Mouse (Mus musculus): ENCODE measurements around the gene Slc5a7. TPM values are rescaled to one million over a fixed set of nuclear protein-coding genes. Genes with fewer than 3 reads are reported as not detected.

Gene Slc5a7
- 14.1 and 15.7 TPM in 2 replicates for polyA plus RNA-seq (2014; fragmentation: Nextera tagmentation; extraction: Ambion mirVana)

DNA sequence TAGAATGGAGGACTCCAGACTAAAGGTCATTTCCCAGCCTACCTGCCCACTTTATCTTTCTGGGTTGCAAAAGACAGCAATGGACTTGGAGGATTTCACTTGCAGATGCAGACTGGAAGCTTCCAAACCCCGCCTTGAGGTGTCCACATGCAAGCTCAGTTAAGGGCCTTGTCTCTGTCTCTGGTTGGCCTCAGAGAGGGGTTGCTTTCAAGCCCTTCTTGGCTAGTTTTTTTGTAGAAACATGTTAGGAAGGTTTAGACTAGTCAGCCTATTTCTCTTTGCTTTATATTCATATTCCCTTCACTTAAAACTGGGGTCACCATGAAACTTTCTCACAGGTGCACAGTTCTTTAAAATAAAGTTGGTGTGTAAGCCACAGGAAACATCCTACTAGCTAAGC, at the start of gene Slc5a7:
Gene Slc5a7, minus strand, starts transcription at position 101 of the 400 bp plus-strand sequence.
- peak within 1 kb of the TSS; percentile 87 for H3K4me2 ChIP-seq (ENCODE audit: low read depth, low read length)
- peaks cover 5% of the 10 kb centered on the region; the same call in 1 of the 2 replicates for H3K4me1 ChIP-seq (ENCODE audit: control insufficient read depth, insufficient read depth, low read length)
- H3K9ac ChIP-seq (replicated peaks; ENCODE audit: low read depth, low read length) = peak within 1 kb of the TSS; percentile 50
- peak within 1 kb of the TSS; percentile 40 for H3K4me3 ChIP-seq (ENCODE audit: low read depth, low read length)
- H3K9me3 ChIP-seq (ENCODE audit: control insufficient read depth, low read length) = no peaks in the 10 kb centered on the region
- H3K27me3 ChIP-seq (ENCODE audit: control insufficient read depth, insufficient read depth, low read length) = no peaks in the 10 kb centered on the region
- 59% methylated on average over 1 of the region's 1 CpGs for WGBS
- no peaks in the 10 kb centered on the region for H3K36me3 ChIP-seq (ENCODE audit: control insufficient read depth, insufficient read depth, low read length)
- ATAC-seq (ENCODE audit: low read depth) = 0 out of 2 replicates have a peak, but pooled peaks have one; percentile 14
- 0 out of 2 replicates have a peak within 1 kb of the TSS, but pooled peaks have one; percentile 3 for H3K27ac ChIP-seq (ENCODE audit: low read depth, low read length)

DNA sequence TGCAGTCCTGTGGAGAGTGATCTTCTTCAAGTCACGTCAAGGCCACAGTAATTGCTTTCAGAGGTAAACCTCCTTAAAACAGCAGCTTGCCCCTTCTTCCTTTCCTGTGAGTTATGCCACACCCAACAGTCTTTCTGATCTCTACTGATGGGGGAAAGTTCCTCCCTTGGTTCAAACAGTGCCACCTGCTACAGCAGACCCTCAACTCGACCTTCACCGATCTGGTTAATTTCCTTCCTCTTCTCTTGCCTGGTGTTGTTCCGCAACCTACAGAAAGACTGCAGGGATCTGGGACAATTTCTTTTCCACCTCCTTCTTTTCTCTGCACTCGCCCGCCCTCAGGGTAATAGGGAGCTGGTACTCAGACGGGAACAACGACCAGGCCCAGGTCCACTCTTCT, 48.8 kb upstream of the Slc5a7 start:
- H3K4me1 ChIP-seq (ENCODE audit: control insufficient read depth, insufficient read depth, low read length) = no peaks in the 10 kb centered on the region
- no peak for ATAC-seq (ENCODE audit: low read depth)
- H3K4me3 ChIP-seq (ENCODE audit: low read depth, low read length) = no peak overlapping the region
- no peaks in the 10 kb centered on the region for H3K27me3 ChIP-seq (ENCODE audit: control insufficient read depth, insufficient read depth, low read length)
- H3K27ac ChIP-seq (ENCODE audit: low read depth, low read length) = no peak overlapping the region
- H3K9me3 ChIP-seq (ENCODE audit: control insufficient read depth, low read length) = no peaks in the 10 kb centered on the region
- no peak overlapping the region for H3K4me2 ChIP-seq (ENCODE audit: low read depth, low read length)
- H3K9ac ChIP-seq (replicated peaks; ENCODE audit: low read depth, low read length) = no peak overlapping the region
- 81% methylated on average over 8 of the region's 8 CpGs for WGBS
- H3K36me3 ChIP-seq (ENCODE audit: control insufficient read depth, insufficient read depth, low read length) = no peaks in the 10 kb centered on the region

DNA sequence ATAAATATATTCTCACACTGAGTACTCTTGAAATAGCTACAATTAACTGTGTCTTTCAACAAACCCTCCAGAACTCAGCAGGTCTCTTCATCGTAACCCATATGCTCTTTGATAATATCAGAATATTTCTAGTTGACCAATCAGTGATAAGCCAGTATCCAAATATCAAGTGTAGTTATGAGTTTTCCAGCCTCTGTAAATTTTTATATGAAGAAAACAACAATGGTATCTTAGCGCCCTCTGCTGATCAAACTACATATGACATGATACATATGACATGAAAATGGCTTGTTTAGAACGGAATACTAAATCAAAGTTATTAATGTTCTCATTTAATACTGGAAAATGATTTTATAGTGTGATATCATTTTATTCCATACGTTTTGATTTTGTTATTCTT, 44.6 kb upstream of the Slc5a7 start:
- no peak overlapping the region for H3K4me2 ChIP-seq (ENCODE audit: low read depth, low read length)
- no peaks in the 10 kb centered on the region for H3K4me1 ChIP-seq (ENCODE audit: control insufficient read depth, insufficient read depth, low read length)
- H3K27me3 ChIP-seq (ENCODE audit: control insufficient read depth, insufficient read depth, low read length) = no peaks in the 10 kb centered on the region
- no peak overlapping the region for H3K9ac ChIP-seq (replicated peaks; ENCODE audit: low read depth, low read length)
- no peak overlapping the region for H3K4me3 ChIP-seq (ENCODE audit: low read depth, low read length)
- no peaks in the 10 kb centered on the region for H3K36me3 ChIP-seq (ENCODE audit: control insufficient read depth, insufficient read depth, low read length)
- no peak overlapping the region for H3K27ac ChIP-seq (ENCODE audit: low read depth, low read length)
- peak; percentile 49; the same call in 1 of the 2 replicates for ATAC-seq (ENCODE audit: low read depth)
- no peaks in the 10 kb centered on the region for H3K9me3 ChIP-seq (ENCODE audit: control insufficient read depth, low read length)
- WGBS = 26% methylated on average over 4 of the region's 4 CpGs

DNA sequence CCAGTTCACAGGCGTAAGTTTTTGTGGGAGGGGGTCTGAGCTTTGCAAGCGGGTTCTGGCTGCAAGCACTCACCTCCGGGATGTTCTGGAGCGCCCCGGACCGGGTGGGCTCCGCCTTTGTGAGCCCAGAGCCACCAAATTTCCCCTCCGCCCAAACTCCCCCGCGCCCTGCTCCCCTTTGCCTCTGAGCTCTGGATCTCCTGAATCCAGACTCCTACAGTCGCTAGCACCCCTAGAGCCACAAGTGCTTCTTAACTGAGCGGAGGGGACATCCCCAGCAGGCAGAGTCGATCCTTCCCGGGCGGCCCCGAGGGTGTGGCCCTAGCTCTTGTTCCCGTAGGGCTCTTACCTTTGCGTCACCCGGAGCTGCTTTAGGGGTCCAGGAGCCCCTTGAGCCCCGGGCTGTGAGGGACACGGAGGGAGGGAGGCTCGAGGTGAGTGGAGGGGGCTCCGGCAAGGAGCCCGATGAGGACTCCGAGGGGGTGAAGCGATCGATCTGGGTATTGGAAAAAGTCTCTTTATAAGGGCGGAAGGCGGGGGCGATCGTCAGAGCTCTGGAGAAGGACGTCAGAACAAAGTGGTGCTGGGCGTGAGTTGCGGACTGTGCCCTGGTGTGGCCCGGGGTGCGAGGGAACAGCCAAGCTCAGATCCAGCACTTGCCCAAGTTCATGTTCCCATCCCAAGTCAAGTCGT, 456 bp downstream of the Slc5a7 start:
- Histone ChIP-seq H3K9me3 (ENCODE audit: control insufficient read depth, low read length) (no peaks in the 10 kb centered on the region), H3K36me3 (ENCODE audit: control insufficient read depth, insufficient read depth, low read length) (no peaks in the 10 kb centered on the region), H3K27ac (ENCODE audit: low read depth, low read length) (0 out of 2 replicates have a peak overlapping the region, but pooled peaks have one; percentile 3), H3K4me3 (ENCODE audit: low read depth, low read length) (peak overlapping the region; percentile 40), H3K27me3 (ENCODE audit: control insufficient read depth, insufficient read depth, low read length) (no peaks in the 10 kb centered on the region), H3K4me2 (ENCODE audit: low read depth, low read length) (peak overlapping the region; percentile 87), H3K9ac (replicated peaks; ENCODE audit: low read depth, low read length) (peak overlapping the region; percentile 50), H3K4me1 (ENCODE audit: control insufficient read depth, insufficient read depth, low read length) (peaks cover 5% of the 10 kb centered on the region; the same call in 1 of the 2 replicates)
- 1% methylated on average over 37 of the region's 37 CpGs for WGBS
- peak; percentile 85 for ATAC-seq (ENCODE audit: low read depth)

DNA sequence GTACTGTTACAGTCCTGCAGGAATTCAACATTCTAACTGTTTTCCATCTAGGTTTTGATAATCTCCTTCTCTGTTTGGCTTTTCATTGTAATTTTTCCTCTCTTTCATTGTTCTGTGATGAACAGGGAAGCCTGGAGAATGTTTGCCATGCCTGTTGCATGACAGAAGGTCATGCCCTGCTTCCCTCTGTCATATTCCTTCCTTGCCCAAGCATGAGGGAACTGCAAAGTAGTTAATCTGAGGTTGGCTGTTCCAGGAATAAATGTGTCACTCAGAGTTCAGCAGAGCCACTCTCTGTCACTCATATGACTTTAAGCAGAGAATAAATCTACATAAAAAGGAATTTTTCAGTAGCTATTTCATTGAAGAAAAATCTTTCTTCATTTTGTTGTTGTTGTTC, 48.1 kb downstream of the Slc5a7 start:
- H3K27me3 ChIP-seq (ENCODE audit: control insufficient read depth, insufficient read depth, low read length) = no peaks in the 10 kb centered on the region
- H3K9me3 ChIP-seq (ENCODE audit: control insufficient read depth, low read length) = no peaks in the 10 kb centered on the region
- ATAC-seq (ENCODE audit: low read depth) = no peak
- H3K4me3 ChIP-seq (ENCODE audit: low read depth, low read length) = no peak overlapping the region
- H3K36me3 ChIP-seq (ENCODE audit: control insufficient read depth, insufficient read depth, low read length) = no peaks in the 10 kb centered on the region
- H3K4me1 ChIP-seq (ENCODE audit: control insufficient read depth, insufficient read depth, low read length) = no peaks in the 10 kb centered on the region
- no peak overlapping the region for H3K27ac ChIP-seq (ENCODE audit: low read depth, low read length)
- H3K9ac ChIP-seq (replicated peaks; ENCODE audit: low read depth, low read length) = no peak overlapping the region
- H3K4me2 ChIP-seq (ENCODE audit: low read depth, low read length) = no peak overlapping the region

DNA sequence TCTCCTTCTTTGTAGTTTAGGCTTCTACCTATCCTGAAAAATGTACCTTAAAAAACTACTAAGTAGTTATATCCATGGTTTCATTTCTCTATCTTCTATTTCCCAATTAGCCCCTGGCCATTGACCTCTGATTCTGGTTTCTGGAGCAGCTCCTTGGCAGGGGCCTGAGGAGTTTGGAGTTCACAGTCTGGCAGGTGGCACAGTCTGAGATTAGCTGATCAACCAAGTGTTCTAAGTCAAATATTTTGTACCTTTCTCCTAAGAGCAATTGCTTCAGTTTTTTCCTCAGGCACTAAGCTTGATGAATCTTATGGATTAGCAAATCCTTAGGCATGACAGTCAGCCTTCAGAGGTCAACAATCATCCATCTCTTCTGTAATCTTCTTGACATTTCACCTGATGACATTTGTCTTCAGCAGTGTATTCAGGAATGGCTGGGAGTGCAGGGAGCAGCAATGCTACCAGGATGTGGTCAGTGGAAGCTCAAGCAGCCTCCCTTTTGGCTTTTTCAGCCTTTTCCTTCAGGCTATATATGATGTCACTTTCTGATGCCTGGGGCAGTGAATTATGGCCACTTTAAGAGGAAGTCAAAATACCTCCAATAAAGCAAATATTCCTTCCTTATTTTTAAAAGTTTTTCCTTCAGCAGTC, 55.1 kb downstream of the Slc5a7 start:
- Histone ChIP-seq H3K9me3 (ENCODE audit: control insufficient read depth, low read length) (no peaks in the 10 kb centered on the region), H3K4me1 (ENCODE audit: control insufficient read depth, insufficient read depth, low read length) (no peaks in the 10 kb centered on the region), H3K27me3 (ENCODE audit: control insufficient read depth, insufficient read depth, low read length) (no peaks in the 10 kb centered on the region), H3K4me3 (ENCODE audit: low read depth, low read length) (no peak overlapping the region), H3K27ac (ENCODE audit: low read depth, low read length) (no peak overlapping the region), H3K4me2 (ENCODE audit: low read depth, low read length) (no peak overlapping the region), H3K36me3 (ENCODE audit: control insufficient read depth, insufficient read depth, low read length) (no peaks in the 10 kb centered on the region), H3K9ac (replicated peaks; ENCODE audit: low read depth, low read length) (no peak overlapping the region)
- no peak for ATAC-seq (ENCODE audit: low read depth)

DNA sequence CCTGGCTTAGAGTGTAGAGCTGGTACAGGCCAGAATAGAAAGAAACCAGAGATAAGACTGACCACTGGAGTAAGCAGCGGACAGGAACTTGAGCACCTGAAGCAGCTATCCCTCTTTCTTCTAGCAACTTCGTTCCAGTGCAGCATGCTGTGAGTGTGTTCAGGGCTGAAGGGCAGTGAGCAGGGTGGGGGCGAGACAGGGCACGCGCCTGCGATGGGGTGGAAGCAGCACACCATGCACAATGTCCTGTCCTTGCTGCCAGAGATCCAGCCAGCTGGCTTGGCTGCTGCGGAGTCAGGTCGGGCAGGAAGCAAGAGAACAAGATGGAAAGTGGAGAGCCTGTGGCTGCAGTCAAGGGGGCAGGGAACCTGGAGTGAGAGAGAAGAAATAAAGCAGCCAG, 59.4 kb downstream of the Slc5a7 start:
- Histone ChIP-seq H3K4me3 (ENCODE audit: low read depth, low read length) (no peak overlapping the region), H3K9ac (replicated peaks; ENCODE audit: low read depth, low read length) (no peak overlapping the region), H3K27me3 (ENCODE audit: control insufficient read depth, insufficient read depth, low read length) (no peaks in the 10 kb centered on the region), H3K4me2 (ENCODE audit: low read depth, low read length) (no peak overlapping the region), H3K27ac (ENCODE audit: low read depth, low read length) (no peak overlapping the region), H3K36me3 (ENCODE audit: control insufficient read depth, insufficient read depth, low read length) (no peaks in the 10 kb centered on the region), H3K9me3 (ENCODE audit: control insufficient read depth, low read length) (no peaks in the 10 kb centered on the region), H3K4me1 (ENCODE audit: control insufficient read depth, insufficient read depth, low read length) (no peaks in the 10 kb centered on the region)
- WGBS = 74% methylated on average over 8 of the region's 8 CpGs
- no peak for ATAC-seq (ENCODE audit: low read depth)
